Mouse (Mus musculus) layer of hippocampus, adult 9-10 months (tissue): ENCODE results near the gene Gm10642.

ENCODE experiments used
- DNase-seq: peaks from one replicate; pipeline ENCODE4 v3.0.0; 2022; ENCODE audit warnings: low spot score

Gene Gm10642

GRCm38 (mm10) chr9:70673656-70674055 lies 17.6 kb downstream of the Gm10642 start:
- DNase-seq = no peak

- no peak for DNase-seq
Measured at GRCm38 (mm10) chr9:70675117-70675516, 19.1 kb downstream of the Gm10642 start.

GRCm38 (mm10) chr9:70675961-70676360 lies 19.9 kb downstream of the Gm10642 start:
- no peak for DNase-seq

GRCm38 (mm10) chr9:70678682-70679131 lies 22.7 kb downstream of the Gm10642 start, which contains the start of gene Adam10:
Gene Adam10, plus strand, starts transcription at chr9:70678997.
- peak; percentile 92 for DNase-seq

- no peak for DNase-seq
Measured at GRCm38 (mm10) chr9:70679132-70680091, 23.4 kb downstream of the Gm10642 start.

GRCm38 (mm10) chr9:70682202-70682601 lies 26.2 kb downstream of the Gm10642 start:
- DNase-seq = no peak

- no peak for DNase-seq
Measured at GRCm38 (mm10) chr9:70688301-70688968, 32.4 kb downstream of the Gm10642 start.

GRCm38 (mm10) chr9:70689926-70690325 lies 33.9 kb downstream of the Gm10642 start:
- no peak for DNase-seq

GRCm38 (mm10) chr9:70690579-70690978 lies 34.5 kb downstream of the Gm10642 start:
- no peak for DNase-seq

GRCm38 (mm10) chr9:70691772-70692693 lies 36.0 kb downstream of the Gm10642 start:
- DNase-seq = no peak

GRCm38 (mm10) chr9:70695723-70696122 lies 39.7 kb downstream of the Gm10642 start:
- no peak for DNase-seq

GRCm38 (mm10) chr9:70698090-70698489 lies 42.0 kb downstream of the Gm10642 start:
- no peak for DNase-seq

- DNase-seq = no peak
Measured at GRCm38 (mm10) chr9:70703597-70704203, 47.6 kb downstream of the Gm10642 start.

- DNase-seq = no peak
Measured at GRCm38 (mm10) chr9:70706444-70706843, 50.4 kb downstream of the Gm10642 start.
